In the genomic region with DNA sequence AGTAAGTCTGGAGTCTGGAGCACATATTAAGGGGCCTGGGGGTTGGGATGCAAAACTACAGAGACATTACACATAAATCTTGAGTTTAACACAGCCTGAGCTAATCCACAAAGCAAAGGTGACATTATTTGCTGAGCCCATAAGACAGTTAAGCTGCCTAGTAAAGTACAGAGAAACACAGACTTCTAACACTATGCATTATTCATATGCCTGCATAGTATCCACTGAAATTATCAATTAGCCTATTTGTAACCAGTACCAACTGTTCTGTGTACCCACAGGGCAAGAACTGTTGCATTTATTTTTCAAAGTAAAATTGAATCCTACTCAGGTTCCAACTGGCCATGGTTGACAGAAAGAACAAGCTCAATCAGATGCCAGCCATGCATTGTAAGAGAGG, we compare ENCODE assay signal across 25 mouse cellular contexts.
"Had no signal": no experiment of that assay in that cellular context is flagged by ENCODE, and none has a peak within 500 bp of the region (broad histone marks: within the 10 kb centered on the region; RNA-seq: fewer than 3 reads in every experiment).

No protein-coding gene starts in this region.

- H3K27ac ChIP-seq: gastrocnemius, adult 2 months; heart, embryonic 10.5 days; hindbrain, embryonic 10.5 days; hindbrain, embryonic 12.5 days; hindbrain, embryonic 14.5 days; intestine, embryonic 15.5 days; limb, embryonic 13.5 days; limb, embryonic 15.5 days had no signal

- H3K4me3 ChIP-seq: gastrocnemius, adult 2 months; heart, embryonic 10.5 days; heart, embryonic 12.5 days; hindbrain, embryonic 10.5 days; hindbrain, embryonic 12.5 days; intestine, embryonic 15.5 days; limb, embryonic 13.5 days; limb, embryonic 15.5 days had no signal

- H3K4me1 ChIP-seq: heart, embryonic 10.5 days; heart, embryonic 12.5 days; hindbrain, embryonic 10.5 days; hindbrain, embryonic 12.5 days; intestine, embryonic 15.5 days; limb, embryonic 13.5 days; limb, embryonic 15.5 days had no signal

- H3K9ac ChIP-seq: heart, embryonic 12.5 days; hindbrain, embryonic 12.5 days; hindbrain, embryonic 14.5 days; intestine, embryonic 15.5 days; limb, embryonic 13.5 days; limb, embryonic 15.5 days had no signal

- ATAC-seq: hindbrain, embryonic 16.5 days; inflammation-experienced regulatory T-cells, adult 6 months; intestine, embryonic 15.5 days; intestine, postnatal 0 days had no signal

- DNase-seq: gastrocnemius, adult 2 months; gastrocnemius, postnatal 10 days; gastrocnemius, postnatal 25 days; heart, adult 18-20 months; heart, postnatal 10 days; heart, postnatal 4 days; kidney, adult 18-20 months; kidney, adult 8-10 months; kidney, postnatal 10 days; kidney, postnatal 25 days; kidney, postnatal 4 days; layer of hippocampus, adult 9-11 months; layer of hippocampus, postnatal 36 days; left cerebral cortex, postnatal 4 days had no signal

- H3K36me3 ChIP-seq: heart, embryonic 10.5 days; heart, embryonic 12.5 days; hindbrain, embryonic 10.5 days; hindbrain, embryonic 12.5 days; intestine, embryonic 15.5 days; limb, embryonic 13.5 days; limb, embryonic 15.5 days had no signal

- H3K4me2 ChIP-seq: heart, embryonic 12.5 days; hindbrain, embryonic 12.5 days; hindbrain, embryonic 14.5 days; intestine, embryonic 15.5 days; limb, embryonic 13.5 days; limb, embryonic 15.5 days had no signal

- H3K9me3 ChIP-seq: heart, embryonic 10.5 days; heart, embryonic 12.5 days; hindbrain, embryonic 10.5 days; hindbrain, embryonic 12.5 days; intestine, embryonic 15.5 days; limb, embryonic 13.5 days; limb, embryonic 15.5 days had no signal

- H3K27me3 ChIP-seq: heart, embryonic 12.5 days; hindbrain, embryonic 12.5 days; intestine, embryonic 15.5 days; limb, embryonic 13.5 days; limb, embryonic 15.5 days had no signal
